Mouse (Mus musculus) right cerebral cortex, postnatal 25 days (tissue): Measurements from ENCODE around the gene Igfbp7.

Experiments used
- DNase-seq: peaks from one replicate; pipeline ENCODE4 v3.0.0; 2022

Gene Igfbp7

DNA sequence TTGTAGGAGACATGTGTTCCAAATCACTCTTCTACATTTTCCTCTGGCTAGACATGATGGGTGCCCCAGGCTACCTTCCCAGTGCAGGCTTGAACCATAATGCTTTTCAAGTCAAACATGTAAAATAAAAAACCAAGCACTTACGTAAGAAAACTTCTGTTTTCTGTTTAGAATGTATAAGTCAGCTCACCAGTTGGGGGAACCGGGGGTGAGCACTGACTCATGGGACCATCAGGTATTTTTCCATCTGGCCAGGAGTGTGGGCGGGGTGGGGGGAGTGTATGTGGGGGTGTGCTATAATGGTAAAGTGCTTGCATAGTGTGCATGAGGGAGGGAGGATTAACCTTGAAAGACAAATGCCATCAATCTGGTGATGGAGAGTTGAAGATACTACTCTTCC is 29.8 kb downstream of the Igfbp7 start:
- no peak for DNase-seq

GRCm38 (mm10) chr5:77375546-77375945 is 32.3 kb downstream of the Igfbp7 start:
- no peak for DNase-seq

DNA sequence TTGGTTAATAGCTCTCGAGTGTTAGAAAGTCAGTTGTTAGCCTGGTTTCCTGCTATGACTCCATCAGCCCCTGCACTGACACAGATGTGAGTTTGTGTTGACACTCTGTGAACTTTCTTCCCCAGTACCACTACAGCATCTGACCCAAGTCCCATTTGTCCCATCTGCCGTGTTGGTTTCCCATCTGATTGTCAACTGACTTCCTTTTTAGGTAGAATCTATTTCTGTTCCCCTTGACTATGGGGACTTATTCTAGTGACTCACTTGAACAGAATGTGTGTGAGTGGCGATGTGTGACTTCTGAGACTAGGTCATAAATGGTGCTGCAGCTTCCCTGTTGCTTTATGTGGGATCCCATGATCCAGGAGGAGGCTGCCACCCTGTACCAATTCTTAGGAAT is 32.9 kb downstream of the Igfbp7 start:
- no peak for DNase-seq

GRCm38 (mm10) chr5:77372778-77373177 is 35.1 kb downstream of the Igfbp7 start:
- DNase-seq, result no peak

DNA sequence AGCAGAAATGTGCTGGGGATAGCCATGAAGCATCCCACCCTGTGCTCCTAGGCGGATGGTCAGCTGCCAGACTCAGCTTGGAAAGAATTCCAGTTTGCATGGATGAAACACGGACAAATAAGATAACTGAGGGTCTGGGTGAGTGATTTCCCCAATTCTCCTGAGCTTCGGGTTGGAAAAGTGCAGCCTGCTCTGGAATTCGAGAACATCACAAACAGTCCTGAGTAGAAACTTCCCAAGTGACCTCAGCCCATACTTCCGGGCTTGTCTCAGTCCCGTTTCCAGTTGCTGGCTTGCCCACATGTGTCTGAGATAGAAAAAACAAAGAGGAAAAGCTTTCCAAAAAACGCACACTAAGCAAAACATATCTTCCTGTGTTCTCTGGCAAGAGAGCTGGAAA is 35.6 kb downstream of the Igfbp7 start:
- DNase-seq, result no peak

DNA sequence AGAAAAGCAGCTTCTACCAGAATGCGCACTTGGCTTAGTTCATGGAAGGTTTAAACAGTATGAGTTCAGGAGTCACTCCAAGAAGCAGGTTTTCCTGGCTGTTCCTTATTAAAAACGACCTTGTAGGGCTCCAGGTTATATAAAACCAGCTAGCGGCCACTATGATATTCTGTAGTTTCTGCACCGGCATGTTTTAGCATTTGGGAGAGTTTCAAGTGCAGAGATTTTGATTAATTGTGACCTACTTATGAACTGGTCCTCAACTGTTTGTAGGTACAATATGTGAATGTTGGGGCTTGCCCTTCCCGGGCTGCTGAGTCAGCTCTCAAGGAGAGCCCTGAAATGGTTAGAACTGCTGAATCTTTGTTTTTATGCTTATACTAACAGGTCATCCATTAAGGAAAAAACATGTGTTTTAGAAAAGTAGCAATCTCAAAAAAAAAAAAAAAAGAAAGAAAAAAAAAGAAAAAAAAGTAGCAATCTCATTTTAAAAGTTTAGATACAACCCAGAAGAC is 37.4 kb downstream of the Igfbp7 start:
- DNase-seq, result no peak

DNA sequence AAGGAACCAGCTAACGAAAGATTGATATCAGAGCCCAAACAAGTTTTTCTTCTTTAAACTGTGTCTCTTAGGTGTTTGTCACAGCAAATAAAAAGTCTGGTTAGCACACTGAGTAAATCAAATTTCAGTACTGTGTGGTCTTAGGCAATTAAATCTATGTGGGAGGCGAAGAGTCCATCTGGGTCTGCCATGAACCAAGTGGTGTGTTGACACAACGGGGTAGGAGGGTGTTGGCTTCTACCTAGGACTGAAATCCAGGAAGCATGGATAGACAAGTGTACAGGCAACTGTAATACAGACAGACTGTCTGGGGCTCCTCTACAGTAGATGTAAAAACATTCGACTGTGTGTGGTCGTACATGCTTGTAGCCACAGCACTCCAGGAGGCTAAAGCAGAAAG is 38.4 kb downstream of the Igfbp7 start:
- DNase-seq, result no peak

- DNase-seq, result no peak
Measured at GRCm38 (mm10) chr5:77368194-77368593, 39.6 kb downstream of the Igfbp7 start.

GRCm38 (mm10) chr5:77367682-77368081 is 40.2 kb downstream of the Igfbp7 start:
- no peak for DNase-seq

GRCm38 (mm10) chr5:77367145-77367544 is 40.7 kb downstream of the Igfbp7 start:
- no peak for DNase-seq

GRCm38 (mm10) chr5:77366313-77366712 is 41.5 kb downstream of the Igfbp7 start:
- no peak for DNase-seq

DNA sequence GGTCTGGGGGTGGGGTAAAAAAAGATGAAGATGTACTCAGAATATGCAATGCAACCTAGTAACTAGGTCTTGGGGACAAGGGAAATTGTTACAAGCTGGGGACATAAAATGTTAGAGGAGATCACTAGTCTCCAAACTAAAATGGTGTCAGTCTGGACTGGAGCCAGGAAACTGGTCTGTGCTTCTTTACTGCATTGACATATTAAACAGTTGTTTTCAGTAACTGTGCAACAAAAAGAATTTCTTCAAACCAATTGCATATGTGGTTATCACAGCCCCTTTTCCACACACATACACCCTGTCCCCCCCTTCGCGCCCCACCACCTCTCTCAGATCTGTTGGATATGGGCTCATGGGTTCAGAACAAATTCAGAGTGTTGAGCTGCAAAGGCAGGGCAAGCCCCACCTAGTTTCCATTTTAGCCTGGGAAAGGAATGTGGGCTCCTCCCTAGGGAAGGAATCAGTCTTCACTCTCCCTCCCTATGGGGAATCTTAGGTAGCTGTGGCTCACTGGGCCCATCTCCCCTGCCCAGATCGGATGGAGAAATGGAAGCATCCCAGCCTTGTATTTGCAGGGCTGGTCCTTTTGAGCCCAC is 43.3 kb downstream of the Igfbp7 start:
- no peak for DNase-seq

DNA sequence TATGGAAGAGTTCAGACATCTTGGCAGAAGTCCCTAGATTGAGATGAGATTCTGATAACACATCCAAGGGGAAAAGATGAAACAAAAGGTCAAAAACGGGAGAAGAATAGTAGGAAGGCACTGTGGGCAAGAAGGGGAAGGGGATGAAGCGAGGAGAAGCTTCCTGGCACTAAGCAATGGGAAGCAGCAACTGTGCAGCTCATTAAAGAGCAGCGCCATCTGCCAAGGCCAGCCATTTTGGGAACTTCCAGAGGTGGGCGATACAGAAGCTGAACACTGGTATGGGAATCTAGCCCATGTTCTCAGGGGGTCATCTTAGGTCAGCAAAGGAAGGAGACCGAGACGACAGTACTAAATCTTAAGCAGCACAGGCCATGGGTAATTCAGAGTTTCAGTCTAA is 44.2 kb downstream of the Igfbp7 start:
- DNase-seq, result no peak

DNA sequence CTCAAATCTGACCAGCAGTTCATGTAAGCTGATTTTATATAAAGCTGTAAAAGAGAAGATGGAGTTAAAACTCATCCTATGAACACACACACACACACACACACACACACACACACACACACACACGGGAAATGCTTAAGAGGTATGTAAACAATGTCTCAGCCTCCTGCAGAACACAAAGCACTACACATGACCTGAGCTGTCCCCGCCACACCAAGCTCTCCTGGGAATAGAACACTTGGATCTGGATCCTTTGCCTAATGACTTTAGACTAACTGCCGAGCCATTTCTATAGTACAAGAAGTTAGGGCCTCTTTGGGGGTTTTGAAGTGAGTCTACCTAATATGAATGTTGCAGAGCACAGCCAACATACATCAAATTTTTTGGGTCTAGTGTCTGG is 45.7 kb downstream of the Igfbp7 start:
- DNase-seq, result no peak

DNA sequence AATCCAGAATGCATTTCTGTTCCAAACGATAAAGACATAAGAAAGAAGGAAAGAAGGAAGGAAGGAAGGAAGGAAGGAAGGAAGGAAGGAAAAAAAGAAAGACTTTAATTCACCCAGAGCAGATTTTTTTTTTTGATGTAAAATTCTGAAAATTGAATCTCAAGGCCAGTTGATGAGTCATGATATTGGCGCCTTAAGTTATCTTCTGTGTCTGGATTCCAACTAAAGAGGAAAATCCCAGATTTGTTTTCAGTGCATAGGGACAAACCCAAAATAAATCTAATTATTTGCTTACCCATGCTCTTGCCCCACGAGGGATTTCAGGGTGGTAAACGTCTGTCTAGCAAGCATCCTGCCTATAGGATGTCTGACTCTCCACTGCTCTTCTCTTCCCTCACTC is 46.8 kb downstream of the Igfbp7 start:
- no peak for DNase-seq

- DNase-seq, result no peak
Measured at GRCm38 (mm10) chr5:77359971-77360370, 47.9 kb downstream of the Igfbp7 start.

- no peak for DNase-seq
Measured at GRCm38 (mm10) chr5:77358347-77358746, 49.5 kb downstream of the Igfbp7 start.

GRCm38 (mm10) chr5:77357405-77358149 is 50.3 kb downstream of the Igfbp7 start:
- DNase-seq, result no peak

GRCm38 (mm10) chr5:77355307-77356265 is 52.3 kb downstream of the Igfbp7 start:
- no peak for DNase-seq

GRCm38 (mm10) chr5:77354361-77354787 is 53.5 kb downstream of the Igfbp7 start:
- DNase-seq, result peak; percentile 85

DNA sequence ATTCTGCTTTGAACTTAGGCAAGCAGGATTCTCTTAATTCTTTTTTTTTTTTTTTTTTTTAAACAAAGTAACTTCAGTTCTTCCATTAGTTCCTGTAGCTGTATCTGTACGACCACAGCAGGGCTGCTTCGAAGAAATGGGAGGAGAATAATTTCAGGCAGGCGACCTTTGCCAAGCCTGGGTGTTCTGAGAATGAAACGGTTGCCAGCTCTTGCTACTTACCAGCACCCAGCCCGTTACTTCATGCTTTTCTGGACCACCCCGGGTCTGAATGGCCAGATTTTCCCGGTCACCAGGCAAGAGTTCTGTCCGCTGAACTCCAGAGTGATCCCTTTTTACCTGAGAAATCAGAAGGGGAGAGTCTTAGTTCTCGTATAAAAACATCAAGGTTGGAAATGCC is 56.1 kb downstream of the Igfbp7 start:
- no peak for DNase-seq

DNA sequence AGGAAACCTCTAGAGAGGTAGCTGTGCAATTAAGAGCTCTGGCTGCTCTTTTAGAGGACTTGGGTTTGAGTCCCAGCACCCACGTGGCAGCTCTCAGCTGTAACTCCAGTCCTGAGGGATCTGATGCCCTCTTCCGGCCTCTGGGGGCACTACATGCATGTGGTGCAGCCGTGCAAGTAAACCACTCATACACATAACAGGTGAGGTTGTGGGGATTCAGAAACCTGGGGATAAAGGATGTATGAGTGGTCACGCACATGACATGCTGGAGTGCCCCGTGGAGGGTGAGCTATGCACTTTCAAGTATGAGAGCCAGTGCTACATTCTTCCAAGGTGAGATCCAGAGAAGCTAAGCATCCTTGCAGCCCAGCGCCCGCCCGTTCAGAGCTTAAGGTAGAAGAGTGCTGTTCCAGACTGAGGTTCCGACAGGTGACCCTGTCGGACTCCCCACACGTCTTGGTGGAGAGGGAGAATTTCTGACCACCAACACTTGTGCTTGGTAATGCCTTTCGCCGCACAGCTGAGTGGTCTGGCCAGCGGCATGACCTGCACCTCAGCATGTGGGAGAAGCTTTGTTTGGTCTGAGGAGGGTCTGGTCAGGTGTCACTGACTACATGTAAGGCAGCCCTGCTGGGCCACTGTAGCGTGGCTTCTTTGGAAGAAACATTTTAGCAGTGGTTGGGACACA is 57.7 kb downstream of the Igfbp7 start:
- no peak for DNase-seq

DNA sequence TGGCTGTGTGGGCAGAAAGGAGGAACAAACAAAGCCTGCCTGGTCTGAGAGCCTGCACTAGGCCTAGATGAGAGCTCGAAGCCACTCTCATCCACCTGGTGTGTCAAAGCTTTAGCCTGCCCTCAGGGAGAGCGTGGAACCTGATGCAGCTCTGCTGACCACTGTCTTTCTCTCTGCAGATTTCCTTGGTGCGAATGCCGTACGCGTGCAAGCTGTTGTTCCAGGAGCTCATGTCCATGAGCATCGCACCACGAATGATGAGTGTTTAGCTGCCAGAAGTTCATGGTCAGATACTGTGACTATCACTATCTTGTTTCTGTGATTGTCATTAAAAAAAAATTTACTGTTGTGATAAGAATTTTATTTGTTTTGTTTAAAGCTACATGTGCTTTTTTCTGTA is 58.9 kb downstream of the Igfbp7 start:
- no peak for DNase-seq
